Mouse (Mus musculus) myocyte (in vitro differentiated cells): ENCODE measurements at regions not wholly inside any gene's neighbourhood (a gene's known extent, or its start where the extent isn't known, plus 50 kb on each side); places are given as distances from the start of the nearest gene placed in this dataset.
A peak's percentile ranks its signal among the peaks of the same experiment; 100 is the strongest.

ENCODE experiments used
- H3K27me3 ChIP-seq: one replicate; pipeline ENCODE4 v1.6.1; 2011; ENCODE audit not compliant: control insufficient read depth, insufficient read depth, insufficient read length
- H3K36me3 ChIP-seq: one replicate; pipeline ENCODE4 v1.6.1; 2011; ENCODE audit not compliant: control insufficient read depth, insufficient read depth
- H3K4me2 ChIP-seq: one replicate; pipeline ENCODE4 v1.6.1; 2011; ENCODE audit warnings: low read depth, control low read depth
- H3K4me3 ChIP-seq: one replicate; pipeline ENCODE4 v1.5.1; 2011; ENCODE audit warnings: mild to moderate bottlenecking, control low read depth, moderate library complexity
- H3K79me2 ChIP-seq: one replicate; pipeline ENCODE4 v1.6.1; 2011; ENCODE audit not compliant: control insufficient read depth, insufficient read depth
- H3ac ChIP-seq: one replicate; pipeline ENCODE4 v1.6.1; 2011; ENCODE audit not compliant: control insufficient read depth, insufficient read length
- E2F4 ChIP-seq: IDR thresholded peaks from one replicate; pipeline ENCODE4 v1.6.1; 2011; ENCODE audit warnings: mild to moderate bottlenecking, control low read depth, moderate library complexity; ENCODE audit not compliant: insufficient read depth
- MAX ChIP-seq: IDR thresholded peaks from one replicate; pipeline ENCODE4 v1.6.1; 2011; ENCODE audit warnings: low read depth, mild to moderate bottlenecking, control low read depth
- MYOD1 ChIP-seq, 3 experiments: IDR thresholded peaks; one replicate each; pipeline ENCODE4 v1.6.1; 2011; ENCODE audit warnings: control low read depth in 2 of 3, low read depth in 2 of 3, mild to moderate bottlenecking in 2 of 3, moderate library complexity in 1 of 3; ENCODE audit not compliant: insufficient read length in 2 of 3, control insufficient read depth in 1 of 3
- POLR2A ChIP-seq: IDR thresholded peaks from one replicate; pipeline ENCODE4 v1.6.1; 2011; ENCODE audit warnings: low read depth, mild to moderate bottlenecking, control low read depth, moderate library complexity; ENCODE audit not compliant: insufficient read length
- REST ChIP-seq: IDR thresholded peaks from one replicate; pipeline ENCODE4 v1.6.1; 2011; ENCODE audit warnings: mild to moderate bottlenecking, control low read depth, moderate library complexity; ENCODE audit not compliant: insufficient read depth, insufficient read length

DNA sequence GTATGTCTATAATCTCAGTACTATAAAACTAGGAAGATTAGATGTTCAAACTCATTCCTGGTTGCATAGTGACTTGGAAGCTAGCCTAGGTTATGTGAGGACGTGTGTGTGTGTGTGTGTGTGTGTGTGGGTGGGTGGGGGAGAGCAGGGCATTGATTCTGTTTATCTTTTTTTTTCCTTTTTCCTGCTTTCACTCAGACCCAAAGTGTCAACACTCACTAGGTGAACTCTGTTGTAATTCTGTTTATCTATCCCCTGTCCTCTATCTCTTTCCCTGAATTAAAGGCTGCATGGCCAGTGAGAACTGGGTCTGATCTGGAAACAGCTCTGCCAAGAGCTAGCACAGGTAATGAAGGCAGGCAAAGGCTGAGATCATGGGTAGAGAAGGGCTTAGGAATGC lies 50.9 kb upstream of the Tle3 start:
- no peak for TF ChIP-seq MAX
- no peak for TF ChIP-seq POLR2A
- no peak overlapping the region for H3K4me3 ChIP-seq
- H3K36me3 ChIP-seq, result no peaks in the 10 kb centered on the region
- H3K79me2 ChIP-seq, result no peaks in the 10 kb centered on the region
- H3K4me2 ChIP-seq, result peak overlapping the region; percentile 75
- no peak overlapping the region for H3ac ChIP-seq
- H3K27me3 ChIP-seq, result no peaks in the 10 kb centered on the region

DNA sequence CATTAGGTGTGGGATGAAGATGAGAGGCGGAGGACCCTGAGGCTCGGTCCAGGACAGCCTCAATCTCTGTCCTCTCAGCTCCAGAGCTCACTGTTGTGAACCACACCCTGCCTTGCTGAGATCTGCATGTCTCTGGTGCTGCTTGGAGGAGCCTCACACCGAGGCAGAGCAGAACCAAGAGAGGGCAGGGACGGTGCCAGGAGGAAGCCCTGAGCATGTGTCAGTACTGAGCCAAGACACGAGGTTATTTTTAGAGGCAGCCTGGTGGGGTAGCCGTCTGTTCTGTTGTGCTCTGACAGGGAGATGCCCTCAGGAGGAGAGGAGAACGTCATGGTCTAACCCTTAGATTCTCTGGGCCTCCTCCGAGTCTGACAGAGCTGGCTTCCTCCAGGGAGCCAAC lies 50.3 kb upstream of the Tle3 start:
- H3K36me3 ChIP-seq, result no peaks in the 10 kb centered on the region
- TF ChIP-seq E2F4, result no peak
- peak overlapping the region; percentile 75 for H3K4me2 ChIP-seq
- no peaks in the 10 kb centered on the region for H3K79me2 ChIP-seq
- H3K4me3 ChIP-seq, result no peak overlapping the region
- H3ac ChIP-seq, result no peak overlapping the region
- no peaks in the 10 kb centered on the region for H3K27me3 ChIP-seq

DNA sequence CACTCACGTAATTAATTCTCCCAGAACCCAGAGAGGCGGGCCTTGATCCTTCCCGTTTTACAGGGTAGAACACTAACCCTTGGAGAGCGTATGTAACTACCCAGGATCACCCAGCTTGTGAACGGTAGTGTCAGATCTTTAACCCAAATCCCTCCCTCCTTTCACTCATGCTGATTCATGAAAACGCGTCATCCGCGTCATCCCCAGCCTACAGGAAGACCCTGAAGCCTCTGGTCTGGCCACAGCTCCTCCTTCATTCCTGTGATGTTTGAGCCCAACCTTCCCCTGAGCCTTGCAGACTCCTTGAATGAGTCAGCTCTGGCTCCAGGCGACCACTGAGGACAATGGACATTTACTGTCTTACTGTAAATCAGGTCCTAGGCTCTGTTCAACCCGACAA lies 49.8 kb upstream of the Tle3 start:
- H3K79me2 ChIP-seq, result no peaks in the 10 kb centered on the region
- H3K4me3 ChIP-seq, result no peak overlapping the region
- H3K4me2 ChIP-seq, result peak overlapping the region; percentile 75
- no peaks in the 10 kb centered on the region for H3K36me3 ChIP-seq
- no peaks in the 10 kb centered on the region for H3K27me3 ChIP-seq
- no peak for TF ChIP-seq MYOD1 (IDR thresholded peaks at IDR 0.05; ENCODE audit: control insufficient read depth in 1 of 3, insufficient read length in 2 of 3, low read depth in 2 of 3)
- TF ChIP-seq MAX, result no peak
- TF ChIP-seq REST, result no peak
- H3ac ChIP-seq, result no peak overlapping the region
